Mouse (Mus musculus): ENCODE results near the gene Olfr1467. TPM values are rescaled to one million over a fixed set of nuclear protein-coding genes. Genes with fewer than 3 reads are reported as not detected.

Olfr1467 gene
- polyA plus RNA-seq (2016; fragmentation: Nextera tagmentation; extraction: Ambion mirVana) = not detected in 2 replicates

DNA sequence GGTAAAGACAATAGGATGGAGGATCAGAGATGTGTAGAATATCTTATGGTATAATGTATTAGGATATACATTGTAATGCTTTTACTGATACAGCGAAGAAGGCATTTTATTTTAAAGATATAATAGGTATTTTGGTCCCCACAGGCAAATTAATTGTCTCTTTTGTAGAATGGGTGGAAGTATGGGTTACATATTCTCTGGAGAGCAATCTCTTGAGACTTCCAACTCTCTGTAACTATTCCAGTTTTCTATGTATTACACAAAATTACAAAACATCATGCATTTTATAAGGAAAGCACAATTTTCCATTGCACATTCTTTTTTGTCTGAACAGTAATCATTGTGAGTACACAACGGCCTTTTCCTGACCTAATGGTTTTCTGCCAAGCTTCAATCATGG, at the start of gene Olfr1467:
Gene Olfr1467 (plus strand): TSS at position 301 of the 400 bp plus-strand sequence.
- H3K27ac ChIP-seq = no peak within 1 kb of the TSS
- WGBS = 76% methylated on average over 2 of the region's 2 CpGs
- no peaks in the 10 kb centered on the region for H3K4me1 ChIP-seq
- no peaks in the 10 kb centered on the region for H3K36me3 ChIP-seq
- no peaks in the 10 kb centered on the region for H3K27me3 ChIP-seq (replicated peaks)
- H3K9ac ChIP-seq = no peak within 1 kb of the TSS
- H3K4me2 ChIP-seq (replicated peaks) = no peak within 1 kb of the TSS
- ATAC-seq (ENCODE audit: low FRiP score, low read depth) = no peak
- H3K9me3 ChIP-seq = peaks cover 8% of the 10 kb centered on the region
- no peak within 1 kb of the TSS for H3K4me3 ChIP-seq

- Histone ChIP-seq H3K4me3 (no peak within 1 kb of the TSS), H3K4me1 (no peaks in the 10 kb centered on the region), H3K9me3 (peaks cover 4% of the 10 kb centered on the region), H3K36me3 (no peaks in the 10 kb centered on the region), H3K27me3 (replicated peaks) (no peaks in the 10 kb centered on the region), H3K27ac (no peak within 1 kb of the TSS), H3K4me2 (replicated peaks) (no peak within 1 kb of the TSS), H3K9ac (no peak within 1 kb of the TSS)
- ATAC-seq (ENCODE audit: low FRiP score, low read depth) = no peak
Observed at GRCm38 (mm10) chr19:13315441-13315840, 46.6 kb upstream of the Olfr1467 start, which contains the start of gene Olfr1465. Olfr1465 (minus strand) TSS chr19:13315541.

- no peak for ATAC-seq (ENCODE audit: low FRiP score, low read depth)
- no peak within 1 kb of the TSS for H3K4me2 ChIP-seq (replicated peaks)
Observed at GRCm38 (mm10) chr19:13338562-13338961, 23.5 kb upstream of the Olfr1467 start, which contains the start of gene Olfr1466. Olfr1466 (plus strand) TSS chr19:13338862.

GRCm38 (mm10) chr19:13407549-13407948, 45.5 kb downstream of the Olfr1467 start, which contains the start of gene Olfr1469:
Olfr1469 (plus strand) TSS chr19:13407849.
- H3K27me3 ChIP-seq (replicated peaks) = no peaks in the 10 kb centered on the region
- H3K9me3 ChIP-seq = peaks cover 9% of the 10 kb centered on the region
- H3K36me3 ChIP-seq = no peaks in the 10 kb centered on the region
- H3K4me3 ChIP-seq = no peak within 1 kb of the TSS
- no peak within 1 kb of the TSS for H3K27ac ChIP-seq
- 70% methylated on average over 2 of the region's 2 CpGs for WGBS
- no peak within 1 kb of the TSS for H3K9ac ChIP-seq
- ATAC-seq (ENCODE audit: low FRiP score, low read depth) = no peak
- no peak within 1 kb of the TSS for H3K4me2 ChIP-seq (replicated peaks)
- no peaks in the 10 kb centered on the region for H3K4me1 ChIP-seq

More at GRCm38 (mm10) chr19:13338562-13338961, 23.5 kb upstream of the Olfr1467 start, which contains the start of gene Olfr1466:
- H3K9ac ChIP-seq = no peak within 1 kb of the TSS
- H3K4me3 ChIP-seq = no peak within 1 kb of the TSS
- peaks cover 14% of the 10 kb centered on the region; the same call in 1 of the 2 replicates for H3K9me3 ChIP-seq
- H3K27ac ChIP-seq = no peak within 1 kb of the TSS
- H3K36me3 ChIP-seq = no peaks in the 10 kb centered on the region
- 98% methylated on average over 2 of the region's 2 CpGs for WGBS
- H3K27me3 ChIP-seq (replicated peaks) = no peaks in the 10 kb centered on the region
- H3K4me1 ChIP-seq = no peaks in the 10 kb centered on the region

Other genes with a start within 250 kb of the Olfr1467 start
- not detected in 2 replicates for gene Olfr1459, start 212.7 kb upstream of the Olfr1467 start, polyA plus RNA-seq (2016; fragmentation: Nextera tagmentation; extraction: Ambion mirVana)
- not detected in 2 replicates for gene Olfr1461, start 199.2 kb upstream of the Olfr1467 start, polyA plus RNA-seq (2016; fragmentation: Nextera tagmentation; extraction: Ambion mirVana)
- gene Olfr1462, start 176.5 kb upstream of the Olfr1467 start, polyA plus RNA-seq (2016; fragmentation: Nextera tagmentation; extraction: Ambion mirVana) = not detected in 2 replicates
- gene Olfr1463, start 130.9 kb upstream of the Olfr1467 start, polyA plus RNA-seq (2016; fragmentation: Nextera tagmentation; extraction: Ambion mirVana) = not detected in 2 replicates
- gene Olfr1465, start 46.7 kb upstream of the Olfr1467 start, polyA plus RNA-seq (2016; fragmentation: Nextera tagmentation; extraction: Ambion mirVana) = not detected in 2 replicates
- gene Olfr1466, start 23.4 kb upstream of the Olfr1467 start, polyA plus RNA-seq (2016; fragmentation: Nextera tagmentation; extraction: Ambion mirVana) = not detected in 2 replicates
- gene Olfr1469, start 45.6 kb downstream of the Olfr1467 start, polyA plus RNA-seq (2016; fragmentation: Nextera tagmentation; extraction: Ambion mirVana) = not detected in 2 replicates
- gene Olfr1471, start 81.2 kb downstream of the Olfr1467 start, polyA plus RNA-seq (2016; fragmentation: Nextera tagmentation; extraction: Ambion mirVana) = not detected in 2 replicates
- not detected in 2 replicates for gene Olfr1472, start 93.8 kb downstream of the Olfr1467 start, polyA plus RNA-seq (2016; fragmentation: Nextera tagmentation; extraction: Ambion mirVana)
- gene Olfr1474, start 107.3 kb downstream of the Olfr1467 start, polyA plus RNA-seq (2016; fragmentation: Nextera tagmentation; extraction: Ambion mirVana) = not detected in 2 replicates
- gene Olfr1475, start 118.0 kb downstream of the Olfr1467 start, polyA plus RNA-seq (2016; fragmentation: Nextera tagmentation; extraction: Ambion mirVana) = not detected in 2 replicates
- not detected in 2 replicates for gene Olfr1477, start 138.3 kb downstream of the Olfr1467 start, polyA plus RNA-seq (2016; fragmentation: Nextera tagmentation; extraction: Ambion mirVana)
- not detected in 2 replicates for gene Olfr1480, start 165.7 kb downstream of the Olfr1467 start, polyA plus RNA-seq (2016; fragmentation: Nextera tagmentation; extraction: Ambion mirVana)
- not detected in 2 replicates for gene Olfr1484, start 221.3 kb downstream of the Olfr1467 start, polyA plus RNA-seq (2016; fragmentation: Nextera tagmentation; extraction: Ambion mirVana)